Mouse (Mus musculus) erythroblast, embryonic 14.5 days (primary cell): ENCODE results near the gene Ypel2. TPM values are rescaled to one million over a fixed set of nuclear protein-coding genes. Genes with fewer than 3 reads are reported as not detected.

Experiments used
- H3K27me3 ChIP-seq: 2 replicates; pipeline ENCODE4 v1.6.1; 2012; ENCODE audit warnings: inconsistent platforms; ENCODE audit not compliant: control insufficient read depth
- H3K36me3 ChIP-seq: 2 replicates; pipeline ENCODE4 v1.6.1; 2012; ENCODE audit warnings: mild to moderate bottlenecking, inconsistent platforms; ENCODE audit not compliant: control insufficient read depth
- H3K4me1 ChIP-seq: 2 replicates; pipeline ENCODE4 v1.6.1; 2012; ENCODE audit warnings: inconsistent platforms; ENCODE audit not compliant: control insufficient read depth
- H3K4me3 ChIP-seq: replicated peaks from 2 replicates; pipeline ENCODE3; 2012; ENCODE audit warnings: moderate library complexity, mild to moderate bottlenecking, inconsistent platforms
- H3K9me3 ChIP-seq: 2 replicates; pipeline ENCODE4 v1.6.1; 2012; ENCODE audit warnings: low read length, inconsistent platforms, mixed read lengths; ENCODE audit not compliant: control insufficient read depth
- GATA1 ChIP-seq: IDR thresholded peaks from 2 replicates; pipeline ENCODE4 v1.6.1; 2012; ENCODE audit warnings: low read length, inconsistent platforms, mixed read lengths
- TAL1 ChIP-seq: IDR thresholded peaks from 3 replicates; pipeline ENCODE4 v1.6.1; 2012; ENCODE audit warnings: low read length, inconsistent platforms, mixed read lengths
- polyA plus RNA-seq: library from polyadenylated mRNA; stranded (reverse); fragments of >175 nt; gene quantifications from 2 replicates; pipeline ENCODE4 v1.2.3, GENCODE M21; 2012

Ypel2 gene
- polyA plus RNA-seq, 1 experiment, result 0.01 TPM

DNA sequence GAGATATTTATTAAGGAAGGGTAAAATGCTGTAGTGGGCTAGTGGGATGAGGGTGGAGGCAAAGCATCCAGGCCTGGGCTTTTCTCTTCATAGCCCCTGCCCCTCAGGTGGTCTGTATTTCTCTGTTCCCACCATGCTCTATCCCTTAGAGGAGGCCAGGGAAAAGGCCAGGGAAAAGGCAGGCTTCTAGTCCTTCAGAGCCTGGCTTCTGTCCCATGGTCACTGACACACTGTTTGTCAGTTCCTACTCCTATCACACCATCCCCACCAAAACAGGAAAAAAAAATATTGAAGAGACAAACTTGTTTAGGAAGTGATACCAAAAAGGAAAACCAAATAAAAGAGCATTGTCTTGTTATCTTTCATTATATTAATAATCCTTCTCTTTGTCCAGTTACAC is 63.5 kb downstream of the Ypel2 start:
- Histone ChIP-seq H3K27me3 (no peaks in the 10 kb centered on the region), H3K4me3 (no peak overlapping the region), H3K36me3 (no peaks in the 10 kb centered on the region), H3K9me3 (no peaks in the 10 kb centered on the region), H3K4me1 (no peaks in the 10 kb centered on the region)
- TF ChIP-seq TAL1, result no peak
- TF ChIP-seq GATA1, result no peak

DNA sequence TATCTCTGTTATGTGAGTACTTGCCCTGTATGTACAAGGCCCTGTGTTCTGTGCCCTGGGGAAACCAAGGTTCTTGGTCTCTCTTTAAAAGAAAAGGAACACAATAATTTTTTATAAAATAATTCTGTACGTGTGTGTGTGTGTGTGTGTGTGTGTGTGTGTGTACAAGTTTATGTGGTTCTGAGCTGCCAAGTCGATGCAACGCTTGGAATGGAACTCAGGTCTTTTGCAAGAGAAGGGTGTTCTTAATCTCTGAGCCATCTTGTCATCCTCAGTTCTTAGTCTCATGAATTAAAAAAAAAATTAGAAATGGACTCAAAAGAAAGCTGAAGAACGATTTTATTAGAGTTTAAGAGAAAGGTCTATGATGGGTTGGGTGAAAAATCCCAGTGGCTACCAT is 64.0 kb downstream of the Ypel2 start:
- H3K4me3 ChIP-seq, result no peak overlapping the region
- H3K9me3 ChIP-seq, result no peaks in the 10 kb centered on the region
- H3K27me3 ChIP-seq, result no peaks in the 10 kb centered on the region
- H3K4me1 ChIP-seq, result no peaks in the 10 kb centered on the region
- TF ChIP-seq GATA1 (no peak), TAL1 (no peak)
- no peaks in the 10 kb centered on the region for H3K36me3 ChIP-seq

DNA sequence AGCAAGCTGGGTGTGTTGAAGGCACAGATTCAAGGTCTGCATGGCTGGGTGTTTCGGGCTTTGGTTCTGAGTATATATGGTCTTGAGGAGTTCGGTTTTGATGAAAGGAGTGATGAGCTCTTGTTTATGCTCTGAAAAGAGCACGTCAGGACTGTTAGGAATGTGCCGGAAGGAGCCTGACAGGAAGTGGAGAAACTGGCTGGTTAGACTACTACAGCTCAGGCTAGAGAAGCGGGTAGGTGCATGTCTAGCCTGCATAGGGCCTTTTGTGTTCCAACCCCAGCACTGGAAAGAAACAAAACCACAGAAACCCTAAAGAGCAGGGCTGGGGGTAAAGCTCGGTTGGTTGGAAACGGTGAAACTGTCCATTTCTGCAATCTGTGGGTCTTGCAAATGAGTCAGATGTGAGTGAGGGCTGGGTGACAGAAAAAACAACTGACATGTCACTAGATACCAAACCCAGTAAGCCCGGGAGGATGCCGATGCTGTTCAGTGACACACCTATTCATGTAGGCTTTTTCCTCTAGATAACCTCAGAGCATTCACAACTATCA is 68.3 kb downstream of the Ypel2 start:
- no peaks in the 10 kb centered on the region for H3K27me3 ChIP-seq
- no peaks in the 10 kb centered on the region; the same call in 1 of the 2 replicates for H3K4me1 ChIP-seq
- H3K4me3 ChIP-seq, result no peak overlapping the region
- TF ChIP-seq GATA1 (no peak), TAL1 (no peak)
- H3K9me3 ChIP-seq, result no peaks in the 10 kb centered on the region
- H3K36me3 ChIP-seq, result no peaks in the 10 kb centered on the region

DNA sequence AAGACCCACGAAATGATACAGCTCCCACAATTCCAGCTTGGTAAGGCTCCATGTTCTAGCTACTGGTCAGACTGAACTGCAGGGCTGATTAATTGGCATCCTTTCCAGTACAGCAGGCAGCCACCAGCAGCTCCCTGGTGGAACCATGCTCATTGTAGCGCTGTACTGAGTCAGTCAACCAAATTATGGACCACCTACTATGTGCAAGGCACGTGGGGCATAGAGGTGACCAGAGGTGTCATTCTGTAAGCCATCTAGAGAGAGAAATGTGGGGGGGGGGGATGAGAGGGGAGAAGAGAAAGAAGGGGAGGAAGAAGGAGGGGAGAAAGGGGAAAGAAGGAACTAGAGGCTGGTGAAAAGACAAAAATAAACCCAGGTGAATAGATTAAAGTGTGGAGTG is 68.9 kb downstream of the Ypel2 start:
- TF ChIP-seq GATA1 (no peak), TAL1 (no peak)
- no peaks in the 10 kb centered on the region for H3K36me3 ChIP-seq
- no peaks in the 10 kb centered on the region; the same call in 1 of the 2 replicates for H3K4me1 ChIP-seq
- no peaks in the 10 kb centered on the region for H3K27me3 ChIP-seq
- no peak overlapping the region for H3K4me3 ChIP-seq
- no peaks in the 10 kb centered on the region for H3K9me3 ChIP-seq

DNA sequence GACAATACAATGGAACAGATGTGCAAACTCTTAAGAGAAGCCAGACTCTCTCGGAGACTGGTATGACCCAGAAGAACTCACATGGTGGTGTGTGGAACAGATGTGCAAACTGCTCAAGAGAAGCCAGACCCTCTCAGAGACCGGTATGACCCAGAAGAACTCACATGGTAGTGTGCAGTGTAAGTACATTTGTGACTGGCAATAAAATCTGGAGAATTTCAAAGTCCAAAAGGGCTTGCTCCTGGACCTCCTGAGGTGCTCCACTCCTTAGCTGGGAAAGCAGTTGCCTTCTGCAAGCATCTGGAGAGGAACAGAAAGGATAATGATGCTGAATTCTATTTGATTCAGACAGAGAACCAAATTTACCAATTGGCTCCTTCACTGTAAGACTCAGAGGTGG is 69.9 kb downstream of the Ypel2 start:
- H3K36me3 ChIP-seq, result no peaks in the 10 kb centered on the region
- H3K27me3 ChIP-seq, result no peaks in the 10 kb centered on the region
- no peak overlapping the region for H3K4me3 ChIP-seq
- no peak for TF ChIP-seq TAL1
- H3K4me1 ChIP-seq, result no peaks in the 10 kb centered on the region; the same call in 1 of the 2 replicates
- H3K9me3 ChIP-seq, result no peaks in the 10 kb centered on the region

DNA sequence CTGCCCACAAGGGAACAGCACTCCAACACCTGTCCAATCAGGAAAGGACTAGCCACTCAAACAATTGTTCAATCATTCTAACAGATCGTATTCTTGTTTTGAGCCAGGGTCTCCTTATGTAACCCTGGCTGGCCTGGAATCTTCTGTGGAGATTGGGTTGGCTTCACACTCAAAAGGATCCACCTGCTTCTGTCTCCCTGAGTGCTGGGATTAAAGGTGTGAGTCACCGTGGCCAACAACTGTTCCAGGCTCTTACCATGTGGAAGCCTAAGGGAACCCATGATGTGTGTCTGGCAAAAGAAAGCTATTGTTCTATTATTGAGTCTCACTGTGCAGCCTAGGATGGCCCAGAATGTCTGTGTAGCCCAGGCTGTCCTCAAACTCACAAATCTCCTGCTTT is 71.5 kb downstream of the Ypel2 start:
- H3K27me3 ChIP-seq, result no peaks in the 10 kb centered on the region
- no peaks in the 10 kb centered on the region for H3K9me3 ChIP-seq
- H3K4me1 ChIP-seq, result no peaks in the 10 kb centered on the region; the same call in 1 of the 2 replicates
- H3K4me3 ChIP-seq, result no peak overlapping the region
- TF ChIP-seq GATA1 (no peak), TAL1 (no peak)
- no peaks in the 10 kb centered on the region for H3K36me3 ChIP-seq

DNA sequence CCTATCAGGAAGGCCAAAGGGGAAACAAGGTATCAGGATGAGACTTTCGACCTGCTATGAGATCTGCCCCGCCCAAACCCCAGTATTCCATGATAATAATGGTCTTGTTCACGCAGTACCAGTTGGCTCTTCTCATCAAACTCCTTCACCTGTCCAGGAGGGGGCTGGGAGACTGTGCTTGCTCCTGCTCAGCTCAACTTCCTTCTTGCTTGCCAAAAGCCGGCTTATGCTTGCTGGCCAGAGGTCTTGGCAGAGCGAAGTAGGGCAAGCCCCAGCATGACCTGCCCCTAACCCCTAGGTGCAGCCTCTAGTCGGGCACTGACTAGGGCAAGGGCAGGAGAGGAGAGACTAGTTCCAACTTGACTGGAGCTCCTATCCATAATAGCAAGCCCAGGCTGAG is 72.2 kb downstream of the Ypel2 start:
- Histone ChIP-seq H3K36me3 (no peaks in the 10 kb centered on the region), H3K4me3 (no peak overlapping the region), H3K9me3 (no peaks in the 10 kb centered on the region), H3K4me1 (no peaks in the 10 kb centered on the region; the same call in 1 of the 2 replicates), H3K27me3 (no peaks in the 10 kb centered on the region)
- no peak for TF ChIP-seq TAL1
- no peak for TF ChIP-seq GATA1

DNA sequence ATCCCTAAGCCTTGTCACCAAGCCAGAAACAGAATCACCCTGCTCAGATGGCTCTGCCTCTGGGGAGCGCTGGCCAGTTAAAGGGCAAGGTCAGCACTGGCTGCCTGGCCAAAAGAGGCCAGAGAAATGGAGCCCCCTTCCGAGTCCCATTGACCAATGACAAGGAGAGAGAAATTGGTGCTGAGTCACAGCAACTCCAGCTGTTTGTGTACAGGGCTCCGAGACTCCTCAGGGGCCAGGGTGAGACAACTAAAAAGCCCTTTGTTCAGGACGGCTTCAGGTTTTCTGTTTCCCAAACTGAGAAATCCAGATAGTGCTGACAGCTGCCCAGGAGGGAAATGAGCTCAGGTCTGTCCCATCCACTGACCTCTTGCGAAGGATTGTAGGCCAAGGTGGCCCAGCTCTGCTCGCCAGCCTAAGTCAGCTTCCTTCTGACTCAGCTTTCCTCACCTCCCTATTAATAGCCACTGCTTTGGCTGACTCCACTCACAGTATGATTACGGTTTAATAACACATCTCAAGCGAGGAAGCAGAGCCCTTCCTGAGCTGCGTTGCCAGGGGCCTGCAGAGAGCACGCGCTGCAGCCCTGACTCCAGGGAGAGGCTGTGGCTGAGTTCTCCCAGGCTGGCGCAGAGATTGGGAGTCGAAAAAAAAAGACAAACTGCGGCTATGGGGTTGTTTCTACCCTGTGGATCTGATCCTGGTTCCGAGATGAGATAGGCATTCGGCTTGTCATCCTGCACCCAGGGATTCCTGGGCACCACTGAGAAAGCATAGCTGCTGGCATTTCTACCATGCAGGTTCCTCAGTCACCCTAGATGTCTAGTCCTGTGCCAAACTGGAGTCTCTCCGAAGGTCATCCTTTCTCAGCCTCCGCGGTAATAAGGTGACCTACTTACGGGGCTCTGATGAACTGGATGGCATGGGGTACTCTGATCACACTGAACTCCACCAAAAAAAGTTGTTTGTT is 73.1 kb downstream of the Ypel2 start:
- no peaks in the 10 kb centered on the region; the same call in 1 of the 2 replicates for H3K4me1 ChIP-seq
- H3K4me3 ChIP-seq, result no peak overlapping the region

DNA sequence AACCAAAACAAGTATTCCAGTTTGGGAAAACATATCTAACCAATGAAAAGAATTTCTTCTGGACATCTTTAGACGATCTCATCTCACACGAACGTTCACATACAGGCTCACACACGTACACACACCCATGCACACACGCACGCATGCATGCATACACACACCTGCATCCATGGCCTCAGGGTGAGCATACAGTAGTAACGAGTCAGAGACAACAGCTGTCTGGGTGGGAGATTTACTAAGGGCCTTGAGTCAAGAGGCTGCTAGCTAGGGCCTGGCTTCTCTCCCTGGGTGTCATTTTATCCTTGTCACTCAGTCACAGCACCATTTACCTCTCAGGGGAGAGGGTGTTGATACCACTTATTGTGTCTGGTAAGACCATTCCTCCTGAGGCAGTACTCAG is 74.0 kb downstream of the Ypel2 start:
- TF ChIP-seq GATA1, result no peak
- no peak for TF ChIP-seq TAL1

More for the DNA sequence above, 73.1 kb downstream of the Ypel2 start:
- no peaks in the 10 kb centered on the region for H3K36me3 ChIP-seq
- H3K9me3 ChIP-seq, result no peaks in the 10 kb centered on the region
- TF ChIP-seq GATA1 (no peak), TAL1 (no peak)
- H3K27me3 ChIP-seq, result no peaks in the 10 kb centered on the region

More for the DNA sequence above, 74.0 kb downstream of the Ypel2 start:
- Histone ChIP-seq H3K27me3 (no peaks in the 10 kb centered on the region), H3K9me3 (no peaks in the 10 kb centered on the region), H3K4me3 (no peak overlapping the region), H3K4me1 (no peaks in the 10 kb centered on the region; the same call in 1 of the 2 replicates), H3K36me3 (no peaks in the 10 kb centered on the region)
